Mouse (Mus musculus) retina, postnatal 7 days (tissue): ENCODE data around the gene Hist1h2ai.
"Not testable (repeated sequence)": the region's sequence is repeated elsewhere in the genome, so short reads cannot be mapped to it uniquely, and the experiment has no call there.

Source experiments
- DNase-seq: peaks from one replicate; pipeline ENCODE4 v3.0.0-alpha.2; 2012; ENCODE audit warnings: low read depth, low spot score

Gene Hist1h2ai

DNA sequence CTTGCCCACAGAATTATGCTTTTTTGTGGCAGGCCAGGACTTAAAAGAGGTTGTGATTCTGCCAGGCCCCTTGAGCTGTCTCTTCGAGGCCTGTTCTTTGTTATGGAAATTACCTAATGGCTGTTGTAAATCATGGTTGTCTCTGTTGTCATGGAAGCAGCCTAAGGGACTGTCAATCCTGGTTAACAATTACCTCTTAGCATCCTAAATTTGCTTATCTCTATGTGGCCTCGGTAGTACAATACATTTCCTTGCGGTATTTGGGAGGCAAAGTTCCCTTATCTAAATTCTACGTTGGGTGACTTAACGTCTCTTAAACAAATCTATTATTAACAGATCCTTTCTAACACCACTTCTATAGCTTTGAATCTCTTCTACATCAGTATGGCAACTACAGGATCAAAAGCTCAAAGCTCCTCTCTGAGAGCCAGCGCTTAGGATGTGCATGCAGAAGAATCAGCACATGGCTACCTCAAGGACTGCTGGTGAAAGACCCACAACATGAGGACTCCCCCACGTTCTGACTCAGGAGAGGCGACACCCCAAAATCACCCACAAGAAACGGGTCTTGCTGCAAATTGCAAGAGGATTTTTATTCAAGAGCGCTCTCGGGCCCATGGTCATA lies 11.8 kb downstream of the Hist1h2ai start:
- DNase-seq = no peak

DNA sequence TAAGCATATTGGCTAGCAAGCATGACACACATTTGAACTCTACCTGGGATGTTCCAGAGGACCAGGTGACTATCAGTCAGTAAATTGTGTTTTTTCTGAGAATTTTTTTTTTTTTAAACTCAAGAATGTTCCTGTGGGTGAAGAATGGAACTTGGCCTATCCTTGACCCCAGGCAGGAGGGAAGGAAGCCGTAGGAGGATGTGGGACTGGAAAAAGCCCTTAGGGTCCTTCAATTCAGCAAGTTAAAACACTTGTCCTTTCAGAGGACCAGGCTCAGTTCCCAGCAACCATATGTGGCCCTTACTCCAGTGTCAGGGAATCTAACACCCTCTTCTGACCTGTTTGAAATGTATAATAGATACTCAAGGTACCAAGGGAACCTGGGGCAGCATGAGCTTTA lies 13.3 kb downstream of the Hist1h2ai start:
- DNase-seq = no peak

DNA sequence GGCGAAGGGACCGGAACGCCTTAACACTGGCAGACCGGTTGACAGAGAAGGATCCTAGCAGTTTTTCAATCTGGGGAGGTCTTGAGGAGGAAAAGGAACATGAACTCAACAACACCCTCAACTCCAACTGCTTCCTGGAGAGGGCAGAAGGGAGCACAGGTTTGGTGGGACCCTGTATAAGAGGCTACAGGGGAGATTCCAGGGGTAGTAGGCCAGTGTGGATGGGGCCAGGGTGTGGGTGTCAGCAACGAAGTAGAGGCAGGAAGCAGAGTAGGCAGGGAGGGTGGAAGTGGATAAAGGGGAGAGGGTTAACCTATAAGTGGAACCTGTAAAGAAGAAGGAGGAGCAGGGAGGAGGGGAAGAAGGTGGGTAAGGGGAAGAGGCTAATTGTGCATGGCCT lies 17.2 kb downstream of the Hist1h2ai start:
- DNase-seq = no peak

- DNase-seq = peak; percentile 80
Measured at GRCm38 (mm10) chr13:21734010-21734905, 18.0 kb downstream of the Hist1h2ai start.

GRCm38 (mm10) chr13:21734906-21735767 lies 18.9 kb downstream of the Hist1h2ai start, which contains the start of gene Hist1h4j:
Hist1h4j (plus strand) TSS chr13:21735064.
- DNase-seq = peak; percentile 70

GRCm38 (mm10) chr13:21745006-21745405 lies 28.8 kb downstream of the Hist1h2ai start:
- no peak for DNase-seq

DNA sequence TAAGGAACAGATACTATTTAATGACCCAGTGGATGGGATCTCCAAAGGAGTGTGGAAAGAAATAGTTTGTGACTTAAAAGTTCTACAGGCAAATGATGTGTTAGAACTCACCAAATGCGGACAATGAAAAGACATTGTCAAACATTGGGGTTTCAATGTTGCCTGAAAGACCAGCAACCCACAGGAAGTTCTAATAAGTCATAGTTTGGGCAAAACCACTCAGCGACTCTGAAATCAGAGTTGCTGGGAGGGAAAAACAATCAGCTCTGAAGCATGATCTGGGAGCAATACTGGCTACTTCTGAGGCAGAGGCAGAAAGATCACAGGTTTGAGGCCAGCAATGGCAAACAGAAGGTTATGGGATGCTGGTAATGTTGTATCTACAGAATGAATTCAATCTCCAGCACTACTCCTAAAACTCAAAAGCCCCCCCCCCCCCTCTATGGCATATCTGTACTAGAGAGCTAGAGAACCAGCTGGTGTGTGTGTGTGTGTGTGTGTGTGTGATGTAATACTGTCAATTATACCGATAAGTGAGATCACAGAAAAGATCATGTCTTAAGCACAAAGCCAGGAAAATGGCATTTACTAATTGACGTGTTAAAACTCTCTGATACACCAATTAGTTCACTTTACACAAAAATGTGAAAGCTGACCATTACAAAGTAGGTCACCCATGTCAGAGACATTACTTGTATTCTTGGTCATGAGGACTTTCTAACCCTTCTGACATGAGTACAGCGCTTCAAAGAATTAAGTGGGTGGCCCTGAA lies 33.4 kb downstream of the Hist1h2ai start:
- no peak for DNase-seq

GRCm38 (mm10) chr13:21750159-21751017 lies 34.2 kb downstream of the Hist1h2ai start, which contains the start of gene Hist1h4k:
Hist1h4k (minus strand) TSS chr13:21750505.
- DNase-seq = peak; percentile 69

- DNase-seq = no peak
Measured at GRCm38 (mm10) chr13:21751417-21751816, 35.2 kb downstream of the Hist1h2ai start.

DNA sequence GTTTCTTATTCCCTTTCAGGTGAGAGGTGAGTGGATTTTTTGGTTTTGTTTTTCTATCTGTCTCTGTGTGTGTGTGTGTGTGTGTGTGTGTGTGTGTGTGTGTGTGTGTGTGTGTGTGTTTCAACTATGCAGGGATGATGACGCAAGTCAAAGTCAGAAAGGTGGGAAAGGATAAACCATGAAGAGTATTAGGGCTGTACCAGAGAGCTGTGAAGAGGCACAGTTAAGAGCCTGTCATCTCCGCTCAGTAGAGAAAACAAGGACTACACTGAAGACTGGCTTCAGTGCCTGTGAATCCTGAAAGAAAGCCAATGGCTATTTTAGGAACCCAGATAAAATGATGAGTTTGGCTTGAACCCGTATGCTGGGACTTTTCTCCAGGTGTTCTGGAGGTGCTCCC lies 35.6 kb downstream of the Hist1h2ai start:
- no peak for DNase-seq

DNA sequence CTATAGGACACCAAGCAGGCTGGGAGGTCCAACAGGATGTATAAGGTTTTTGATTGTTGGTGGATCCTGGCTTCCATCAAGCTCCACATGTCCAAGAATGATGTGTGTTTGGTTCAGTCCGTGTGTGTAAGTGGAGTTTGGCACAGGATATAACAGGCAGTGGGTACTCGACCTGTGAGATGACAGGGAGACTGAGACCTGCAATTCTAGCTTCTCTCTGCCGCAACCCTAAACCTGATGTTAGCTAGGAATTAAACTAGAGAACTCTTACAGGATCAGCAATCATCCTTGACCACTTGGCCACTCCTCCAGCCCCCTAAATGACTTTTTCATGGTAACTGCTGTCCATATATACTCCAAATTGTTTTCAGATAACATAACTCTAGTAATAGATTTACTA lies 36.1 kb downstream of the Hist1h2ai start:
- no peak for DNase-seq

- DNase-seq = no peak
Measured at GRCm38 (mm10) chr13:21753051-21753523, 36.9 kb downstream of the Hist1h2ai start.

DNA sequence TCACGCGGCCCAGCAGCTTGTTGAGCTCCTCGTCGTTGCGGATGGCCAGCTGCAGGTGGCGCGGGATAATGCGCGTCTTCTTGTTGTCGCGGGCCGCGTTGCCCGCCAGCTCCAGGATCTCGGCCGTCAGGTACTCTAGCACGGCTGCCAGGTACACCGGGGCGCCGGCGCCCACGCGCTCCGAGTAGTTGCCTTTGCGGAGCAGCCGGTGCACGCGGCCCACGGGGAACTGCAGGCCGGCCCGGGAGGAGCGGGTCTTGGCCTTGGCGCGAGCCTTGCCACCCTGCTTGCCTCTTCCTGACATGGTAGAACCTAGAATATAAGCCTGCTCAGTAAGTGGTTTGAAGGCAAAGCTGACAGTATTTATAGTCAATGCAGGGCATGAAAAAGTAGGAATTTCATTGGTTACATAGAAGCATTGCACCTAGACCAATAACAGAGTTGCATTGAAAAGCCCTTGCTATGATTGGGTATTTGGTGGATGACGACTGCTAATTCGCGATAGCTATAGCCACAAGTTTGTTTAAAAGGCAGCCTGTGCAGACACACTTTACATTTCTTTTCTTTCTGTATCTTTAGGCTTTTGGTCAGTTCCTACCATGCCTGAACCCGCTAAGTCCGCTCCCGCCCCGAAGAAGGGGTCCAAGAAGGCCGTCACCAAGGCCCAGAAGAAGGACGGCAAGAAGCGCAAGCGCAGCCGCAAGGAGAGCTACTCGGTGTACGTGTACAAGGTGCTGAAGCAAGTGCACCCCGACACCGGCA lies 37.5 kb downstream of the Hist1h2ai start, which contains the start of the genes Hist1h2ak and Hist1h2bn:
Gene Hist1h2ak, minus strand, starts transcription at position 304 of the 762 bp plus-strand sequence.
Gene Hist1h2bn, plus strand, starts transcription at position 600 of the 762 bp plus-strand sequence.
- peak; percentile 85 for DNase-seq

DNA sequence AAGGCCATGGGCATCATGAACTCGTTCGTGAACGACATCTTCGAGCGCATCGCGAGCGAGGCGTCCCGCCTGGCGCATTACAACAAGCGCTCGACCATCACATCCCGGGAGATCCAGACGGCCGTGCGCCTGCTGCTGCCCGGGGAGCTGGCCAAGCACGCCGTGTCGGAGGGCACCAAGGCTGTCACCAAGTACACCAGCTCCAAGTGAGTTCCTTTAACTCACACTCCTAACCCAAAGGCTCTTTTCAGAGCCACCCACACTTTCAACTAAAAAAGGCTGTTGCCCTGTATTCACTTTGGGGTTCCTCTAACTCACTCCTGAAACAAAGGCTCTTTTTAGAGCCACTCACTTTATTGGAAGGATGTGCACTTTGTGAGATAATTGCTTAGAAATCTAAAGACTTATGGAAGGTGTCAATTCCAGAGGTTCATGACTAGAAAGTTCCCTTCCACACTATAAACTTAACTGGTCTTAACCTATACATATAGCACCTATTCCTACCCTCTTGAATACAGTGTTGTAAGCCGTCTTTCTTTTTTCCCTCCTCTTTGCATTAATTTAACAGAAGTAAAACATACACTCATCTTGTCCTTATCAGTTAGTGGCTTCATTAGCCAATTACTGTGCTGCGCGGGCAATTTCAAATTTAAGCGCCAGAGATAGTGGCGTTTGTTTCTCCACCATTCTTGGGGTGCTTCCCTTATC lies 38.2 kb downstream of the Hist1h2ai start:
- DNase-seq = not testable (repeated sequence)

DNA sequence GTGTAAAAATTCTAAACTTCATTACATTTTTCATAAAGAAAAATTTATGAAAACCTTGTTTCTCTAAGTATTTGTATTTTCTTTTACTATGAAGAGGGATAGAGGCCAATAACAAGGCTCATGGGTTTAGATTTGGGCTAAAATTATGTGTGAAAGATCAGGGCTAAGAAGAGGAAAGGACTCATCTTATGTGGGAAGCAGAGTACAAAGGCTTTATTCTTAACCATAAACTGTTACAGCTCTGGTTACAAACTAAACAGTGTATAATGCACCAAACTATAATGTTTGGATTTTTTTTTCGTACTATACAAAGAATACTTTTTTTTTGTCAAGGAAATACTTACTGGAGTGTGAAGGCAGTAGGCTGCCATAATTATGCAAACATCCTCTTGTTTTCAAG lies 39.5 kb downstream of the Hist1h2ai start:
- DNase-seq = no peak
